ENCODE assay signal across 25 mouse cellular contexts in genomic region chr10:58320881-58321280, GRCm38 (mm10). TPM values are rescaled to one million over a fixed set of nuclear protein-coding genes. Genes with fewer than 3 reads are reported as not detected.
DNase-seq lines count a peak whose midpoint lies in the region; ATAC-seq and TF ChIP-seq lines count a peak whose summit lies in the region.
"Had no signal": no experiment of that assay in that cellular context is flagged by ENCODE, and none has a peak within 500 bp of the region (broad histone marks: within the 10 kb centered on the region; RNA-seq: fewer than 3 reads in every experiment).

No protein-coding gene starts in this region.

- peak; percentile 21 for DNase-seq in liver, adult 2 months (ENCODE audit: extremely low read depth, low read depth, low spot score)
- DNase-seq in liver, result no peak
- DNase-seq in 3T3-L1 (ENCODE audit: low read depth, low spot score), result peak; percentile 86
- peak; percentile 85 for DNase-seq in NIH3T3 (ENCODE audit: low read depth)
- peak; percentile 25 for DNase-seq in lung, postnatal 25 days (ENCODE audit: low spot score)
- DNase-seq in right cerebral cortex, adult 18-20 months, result no peak
- DNase-seq: adrenal gland, adult 8-10 months; cerebellum, adult 2 months; cerebellum, postnatal 25 days; gastrocnemius, postnatal 14 days; heart, adult 2 months; heart, postnatal 14 days; kidney, postnatal 4 days; layer of hippocampus, adult 9-11 months; liver, postnatal 0 days; spleen, adult 18-20 months had no signal

- no peak for TF ChIP-seq POLR2A in liver, adult 2 months (IDR thresholded peaks at IDR 0.05; ENCODE audit: extremely low read depth, insufficient read depth, low read length)

- H3K4me1 ChIP-seq in liver, adult 2 months (ENCODE audit: control insufficient read depth, insufficient read depth, low read length), result no peaks in the 10 kb centered on the region

- H3K4me3 ChIP-seq in liver, adult 2 months (ENCODE audit: insufficient read depth, low read depth, low read length), result no peak overlapping the region
- H3K4me3 ChIP-seq: embryonic facial prominence, embryonic 13.5 days; heart, adult 2 months; heart, embryonic 13.5 days; kidney, embryonic 15.5 days; left cerebral cortex, adult 2 months; midbrain, embryonic 12.5 days had no signal

- no peak for ATAC-seq in activated CD4-positive, CD25-positive, alpha-beta regulatory T cell, adult 4 months
- ATAC-seq: forebrain, embryonic 14.5 days; hindbrain, postnatal 0 days; intestine, postnatal 0 days; liver, postnatal 0 days had no signal

- peaks cover 2% of the 10 kb centered on the region; the same call in 1 of the 2 replicates for H3K79me2 ChIP-seq in liver, adult 2 months (ENCODE audit: control insufficient read depth, insufficient read depth, low read length)

- no peak overlapping the region for H3K27ac ChIP-seq in liver, adult 2 months (replicated peaks; ENCODE audit: insufficient read depth, low read depth, low read length)
- H3K27ac ChIP-seq: embryonic facial prominence, embryonic 13.5 days; heart, adult 2 months; heart, embryonic 13.5 days; hindbrain, postnatal 0 days; kidney, embryonic 15.5 days; left cerebral cortex, adult 2 months; midbrain, embryonic 12.5 days had no signal

- no peak overlapping the region for H3K9ac ChIP-seq in liver, adult 2 months (ENCODE audit: low read depth, low read length)
- H3K9ac ChIP-seq: embryonic facial prominence, embryonic 13.5 days; heart, embryonic 13.5 days; kidney, embryonic 15.5 days; liver, postnatal 0 days; midbrain, embryonic 12.5 days had no signal

- H3K36me3 ChIP-seq in liver, adult 2 months (ENCODE audit: control insufficient read depth, insufficient read depth, low read length), result no peaks in the 10 kb centered on the region
- H3K36me3 ChIP-seq: embryonic facial prominence, embryonic 13.5 days; heart, embryonic 13.5 days; kidney, embryonic 15.5 days; midbrain, embryonic 12.5 days had no signal

- H3K27me3 ChIP-seq in liver, adult 2 months (ENCODE audit: control insufficient read depth, insufficient read depth, low read length), result no peaks in the 10 kb centered on the region
- H3K27me3 ChIP-seq: embryonic facial prominence, embryonic 13.5 days; heart, embryonic 13.5 days; kidney, embryonic 15.5 days; midbrain, embryonic 12.5 days had no signal

- no peak for TF ChIP-seq CTCF in liver, adult 2 months (IDR thresholded peaks at IDR 0.05; ENCODE audit: low read depth, low read length)

- WGBS in liver, adult 2 months, result 87% methylated on average over 3 of the region's 3 CpGs

RNA-seq across cellular contexts. Expression of gene Lims1, which starts 2.4 kb away (rescaled TPM):
- 18.2 and 19.7 TPM in 2 replicates for total RNA-seq in liver, adult 2 months (2014; rRNA removed)
- 2.7 and 5.5 TPM in 2 replicates for polyA plus RNA-seq in liver, adult 2 months (2012; rRNA removed)
- polyA plus RNA-seq in activated CD4-positive, CD25-positive, alpha-beta regulatory T cell, adult 4 months (2017; shearing (Covaris generic)), result 10 to 100 TPM; 81.3 to 93.4 TPM

Comparison
In these comparisons a context has a peak if more than half of its experiments do, and no peak if none do; other contexts are left out.
1. DNase-seq: peak in liver, adult 2 months (single experiment), 3T3-L1 (single experiment), NIH3T3 (single experiment) and lung, postnatal 25 days (single experiment); none in liver (single experiment) and right cerebral cortex, adult 18-20 months (single experiment).
2. RNA of gene Lims1, which starts 2.4 kb away (polyA plus RNA-seq): 81.3 to 93.4 TPM in activated CD4-positive, CD25-positive, alpha-beta regulatory T cell, adult 4 months; 2.7 to 5.5 TPM in liver, adult 2 months; every median in the first group is over 10 times any median in the second.